Mouse (Mus musculus): ENCODE measurements at regions not wholly inside any gene's neighbourhood (a gene's known extent, or its start where the extent isn't known, plus 50 kb on each side); places are given as distances from the start of the nearest gene placed in this dataset.

GRCm38 (mm10) chr8:6583337-6584096 lies 1478.4 kb upstream of the Slc10a2 start:
- Histone ChIP-seq H3K27me3 (replicated peaks) (no peaks in the 10 kb centered on the region), H3K4me3 (replicated peaks) (no peak overlapping the region), H3K36me3 (replicated peaks; ENCODE audit: low read length) (no peaks in the 10 kb centered on the region), H3K4me1 (no peaks in the 10 kb centered on the region), H3K9me3 (no peaks in the 10 kb centered on the region)
- no peak for TF ChIP-seq GATA1 (IDR thresholded peaks at IDR 0.05; ENCODE audit: borderline replicate concordance, low read length)
- TF ChIP-seq FLI1 (IDR thresholded peaks at IDR 0.05; ENCODE audit: low read length), result no peak

DNA sequence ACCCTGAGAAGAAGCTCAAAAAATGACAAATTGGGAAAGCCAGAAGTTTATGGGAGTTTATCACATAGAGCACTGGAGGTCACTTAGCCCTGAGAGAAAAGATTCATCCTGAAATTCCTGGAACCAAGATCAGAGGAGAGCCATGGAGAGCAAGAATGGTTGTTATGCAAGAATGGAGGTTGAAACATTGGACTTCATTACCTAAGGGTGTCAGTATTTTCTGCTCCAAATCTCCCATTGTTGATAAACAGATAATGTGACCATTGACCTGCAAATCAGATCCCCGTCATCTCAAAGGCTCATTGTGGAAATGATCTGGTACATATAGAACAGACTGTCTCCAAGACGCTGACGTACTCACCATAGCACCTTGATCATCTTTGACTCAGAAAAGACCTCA lies 1477.6 kb upstream of the Slc10a2 start:
- TF ChIP-seq GATA1 (IDR thresholded peaks at IDR 0.05; ENCODE audit: borderline replicate concordance, low read length) (no peak), FLI1 (IDR thresholded peaks at IDR 0.05; ENCODE audit: low read length) (no peak)
- Histone ChIP-seq H3K4me3 (replicated peaks) (no peak overlapping the region), H3K4me1 (no peaks in the 10 kb centered on the region)

GRCm38 (mm10) chr8:6577868-6578634 lies 1472.9 kb upstream of the Slc10a2 start:
- Histone ChIP-seq H3K4me3 (replicated peaks) (no peak overlapping the region), H3K9me3 (no peaks in the 10 kb centered on the region), H3K36me3 (replicated peaks; ENCODE audit: low read length) (no peaks in the 10 kb centered on the region), H3K27me3 (replicated peaks) (no peaks in the 10 kb centered on the region), H3K4me1 (no peaks in the 10 kb centered on the region)
- TF ChIP-seq FLI1 (IDR thresholded peaks at IDR 0.05; ENCODE audit: low read length) (no peak), GATA1 (IDR thresholded peaks at IDR 0.05; ENCODE audit: borderline replicate concordance, low read length) (no peak)

More for the DNA sequence above, 1477.6 kb upstream of the Slc10a2 start:
- Histone ChIP-seq H3K36me3 (replicated peaks; ENCODE audit: low read length) (no peaks in the 10 kb centered on the region), H3K9me3 (no peaks in the 10 kb centered on the region), H3K27me3 (replicated peaks) (no peaks in the 10 kb centered on the region)

- Histone ChIP-seq H3K27me3 (replicated peaks) (no peaks in the 10 kb centered on the region), H3K36me3 (replicated peaks; ENCODE audit: low read length) (no peaks in the 10 kb centered on the region), H3K9me3 (no peaks in the 10 kb centered on the region), H3K4me1 (no peaks in the 10 kb centered on the region), H3K4me3 (replicated peaks) (no peak overlapping the region)
- TF ChIP-seq FLI1 (IDR thresholded peaks at IDR 0.05; ENCODE audit: low read length) (no peak), GATA1 (IDR thresholded peaks at IDR 0.05; ENCODE audit: borderline replicate concordance, low read length) (no peak)
Measured at GRCm38 (mm10) chr8:6575241-6575640, 1470.1 kb upstream of the Slc10a2 start.

- Histone ChIP-seq H3K9me3 (no peaks in the 10 kb centered on the region), H3K4me1 (no peaks in the 10 kb centered on the region), H3K4me3 (replicated peaks) (no peak overlapping the region), H3K36me3 (replicated peaks; ENCODE audit: low read length) (no peaks in the 10 kb centered on the region), H3K27me3 (replicated peaks) (no peaks in the 10 kb centered on the region)
- TF ChIP-seq FLI1 (IDR thresholded peaks at IDR 0.05; ENCODE audit: low read length) (no peak), GATA1 (IDR thresholded peaks at IDR 0.05; ENCODE audit: borderline replicate concordance, low read length) (no peak)
Measured at GRCm38 (mm10) chr8:6573492-6573891, 1468.3 kb upstream of the Slc10a2 start.

- H3K4me3 ChIP-seq (replicated peaks), result no peak overlapping the region
- H3K9me3 ChIP-seq, result no peaks in the 10 kb centered on the region
- no peaks in the 10 kb centered on the region for H3K27me3 ChIP-seq (replicated peaks)
- H3K36me3 ChIP-seq (replicated peaks; ENCODE audit: low read length), result no peaks in the 10 kb centered on the region
- H3K4me1 ChIP-seq, result no peaks in the 10 kb centered on the region
- no peak for TF ChIP-seq GATA1 (IDR thresholded peaks at IDR 0.05; ENCODE audit: borderline replicate concordance, low read length)
- TF ChIP-seq FLI1 (IDR thresholded peaks at IDR 0.05; ENCODE audit: low read length), result no peak
Measured at GRCm38 (mm10) chr8:6572066-6572665, 1467.0 kb upstream of the Slc10a2 start.

DNA sequence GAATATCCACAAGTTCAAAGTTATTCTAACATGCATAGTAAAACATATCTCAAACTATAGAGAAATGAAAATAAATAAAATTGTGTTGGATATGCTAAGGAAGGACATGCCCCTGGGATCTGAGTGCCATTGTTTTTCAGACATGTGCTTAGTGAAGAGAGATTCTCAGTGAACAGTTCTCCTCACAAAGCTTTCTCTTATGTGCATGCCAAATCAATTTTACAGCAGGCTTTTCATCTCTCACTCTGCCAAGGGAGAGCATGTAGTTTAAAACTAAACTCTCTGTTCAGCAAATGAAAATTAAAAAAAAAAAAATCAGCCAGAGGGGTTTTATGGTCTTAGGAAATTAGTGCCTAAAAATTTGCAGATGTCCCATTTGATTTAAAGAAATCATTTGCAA lies 1445.8 kb upstream of the Slc10a2 start:
- no peak for TF ChIP-seq GATA1 (IDR thresholded peaks at IDR 0.05; ENCODE audit: borderline replicate concordance, low read length)
- no peak for TF ChIP-seq FLI1 (IDR thresholded peaks at IDR 0.05; ENCODE audit: low read length)
- Histone ChIP-seq H3K27me3 (replicated peaks) (no peaks in the 10 kb centered on the region), H3K4me1 (no peaks in the 10 kb centered on the region), H3K4me3 (replicated peaks) (no peak overlapping the region), H3K9me3 (no peaks in the 10 kb centered on the region), H3K36me3 (replicated peaks; ENCODE audit: low read length) (no peaks in the 10 kb centered on the region)

- Histone ChIP-seq H3K27me3 (replicated peaks) (no peaks in the 10 kb centered on the region), H3K36me3 (replicated peaks; ENCODE audit: low read length) (no peaks in the 10 kb centered on the region), H3K9me3 (no peaks in the 10 kb centered on the region), H3K4me3 (replicated peaks) (no peak overlapping the region), H3K4me1 (no peaks in the 10 kb centered on the region)
- no peak for TF ChIP-seq FLI1 (IDR thresholded peaks at IDR 0.05; ENCODE audit: low read length)
- TF ChIP-seq GATA1 (IDR thresholded peaks at IDR 0.05; ENCODE audit: borderline replicate concordance, low read length), result no peak
Measured at GRCm38 (mm10) chr8:6527171-6527570, 1422.0 kb upstream of the Slc10a2 start.

DNA sequence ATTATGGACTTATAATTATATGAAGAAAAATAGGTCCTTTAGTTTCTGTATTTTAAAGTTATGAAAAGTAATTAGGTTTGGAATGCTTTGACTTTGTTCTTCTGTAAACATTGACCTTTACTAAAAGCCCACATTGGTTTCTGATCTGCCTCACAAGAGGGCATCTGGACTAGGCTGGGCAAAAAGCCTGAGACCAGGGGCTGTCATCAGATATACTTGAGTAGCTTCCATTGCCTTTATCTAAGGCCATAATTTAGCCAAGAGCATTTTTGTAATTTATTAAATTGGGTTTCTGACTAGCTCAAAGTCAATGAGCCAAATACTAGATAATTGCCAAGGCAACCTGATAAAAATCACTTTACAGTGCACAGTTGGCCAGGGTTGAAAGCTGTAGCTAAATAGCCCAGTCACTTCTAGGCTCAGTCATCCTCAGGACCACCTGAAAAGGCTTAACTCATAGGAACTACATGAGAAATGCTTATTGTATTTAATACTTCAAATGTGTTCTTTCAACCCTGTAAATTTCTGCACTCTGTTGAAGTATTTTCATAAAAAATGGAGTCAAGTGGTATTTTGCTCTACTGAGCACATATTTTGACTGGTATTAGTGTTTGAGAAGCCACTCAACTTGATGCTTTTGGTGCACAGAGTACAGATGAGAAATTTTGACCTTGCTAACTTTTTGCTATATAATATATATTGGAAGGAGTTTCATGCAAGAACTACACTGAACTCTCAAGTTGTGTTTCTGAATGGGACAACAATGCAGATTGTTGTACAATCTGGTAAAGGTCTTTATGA lies 1410.9 kb upstream of the Slc10a2 start:
- no peaks in the 10 kb centered on the region for H3K4me1 ChIP-seq
- H3K27me3 ChIP-seq (replicated peaks), result no peaks in the 10 kb centered on the region
- no peaks in the 10 kb centered on the region for H3K36me3 ChIP-seq (replicated peaks; ENCODE audit: low read length)
- H3K9me3 ChIP-seq, result no peaks in the 10 kb centered on the region
- TF ChIP-seq FLI1 (IDR thresholded peaks at IDR 0.05; ENCODE audit: low read length) (no peak), GATA1 (IDR thresholded peaks at IDR 0.05; ENCODE audit: borderline replicate concordance, low read length) (no peak)
- H3K4me3 ChIP-seq (replicated peaks), result no peak overlapping the region

Data from megakaryocyte, embryonic 14.5 days (primary cell).